Mouse (Mus musculus) midbrain, embryonic 13.5 days (tissue): Measurements from ENCODE around the gene Olfr1356. TPM values are rescaled to one million over a fixed set of nuclear protein-coding genes. Genes with fewer than 3 reads are reported as not detected.
"Not testable (repeated sequence)": the region's sequence is repeated elsewhere in the genome, so short reads cannot be mapped to it uniquely, and the experiment has no call there.

Experiments used
- ATAC-seq: fragments of 200-750 bp; cut with Nextera tagmentation; 2 replicates; pipeline ENCODE4 v1.8.0; 2017; ENCODE audit warnings: mild to moderate bottlenecking, moderate TSS enrichment, moderate library complexity
- H3K27ac ChIP-seq: fragments of 300-500 bp; sonication (generic); 2 replicates; pipeline ENCODE4 v1.5.1; 2015; ENCODE audit warnings: inconsistent platforms, mild to moderate bottlenecking, moderate library complexity
- H3K27me3 ChIP-seq: fragments of 300-500 bp; sonication (generic); 2 replicates; pipeline ENCODE4 v1.6.1; 2015; ENCODE audit warnings: mild to moderate bottlenecking, inconsistent platforms
- H3K36me3 ChIP-seq: fragments of 300-500 bp; sonication (generic); 2 replicates; pipeline ENCODE4 v1.6.1; 2015; ENCODE audit warnings: mild to moderate bottlenecking, inconsistent platforms
- H3K4me1 ChIP-seq: fragments of 300-500 bp; sonication (generic); replicated peaks from 2 replicates; pipeline ENCODE4 v1.6.1; 2015; ENCODE audit warnings: inconsistent platforms
- H3K4me2 ChIP-seq: fragments of 300-500 bp; sonication (generic); replicated peaks from 2 replicates; pipeline ENCODE4 v1.6.1; 2015; ENCODE audit warnings: moderate library complexity, mild to moderate bottlenecking, inconsistent platforms
- H3K4me3 ChIP-seq: fragments of 300-500 bp; sonication (generic); replicated peaks from 2 replicates; pipeline ENCODE4 v1.5.1; 2015; ENCODE audit warnings: mild to moderate bottlenecking, inconsistent platforms
- H3K9ac ChIP-seq: fragments of 300-500 bp; sonication (generic); replicated peaks from 2 replicates; pipeline ENCODE4 v1.6.1; 2015; ENCODE audit warnings: mild to moderate bottlenecking, inconsistent platforms
- H3K9me3 ChIP-seq: fragments of 300-500 bp; sonication (generic); 2 replicates; pipeline ENCODE4 v1.6.1; 2016; ENCODE audit warnings: mild to moderate bottlenecking, inconsistent platforms
- WGBS: fragments of 180-500 bp; shearing (Covaris S2); methylation state at CpG from one replicate; pipeline ENCODE4 v1.1.7; 2015; 5-methylcytosine and 5-hydroxymethylcytosine counted together
- polyA plus RNA-seq: library from polyadenylated mRNA; unstranded; fragments of >200 nt; fragmentation: Nextera tagmentation; extraction: Ambion mirVana; gene quantifications from 2 replicates; pipeline ENCODE4 v1.2.1, GENCODE M21; 2015

Olfr1356 gene
- polyA plus RNA-seq = not detected in 2 replicates

- no peaks in the 10 kb centered on the region for H3K4me1 ChIP-seq
- no peak within 1 kb of the TSS for H3K4me2 ChIP-seq
- H3K9me3 ChIP-seq = peaks cover 4% of the 10 kb centered on the region; the same call in 1 of the 2 replicates
- no peak for ATAC-seq
- no peak within 1 kb of the TSS for H3K9ac ChIP-seq
- H3K27ac ChIP-seq = no peak within 1 kb of the TSS
- H3K27me3 ChIP-seq = no peaks in the 10 kb centered on the region
- H3K4me3 ChIP-seq = no peak within 1 kb of the TSS
- 80% methylated on average over 2 of the region's 2 CpGs for WGBS
- H3K36me3 ChIP-seq = no peaks in the 10 kb centered on the region
Observed at GRCm38 (mm10) chr10:78852066-78852465, at the start of gene Olfr1356. Gene Olfr1356 (minus strand): TSS chr10:78852166.

GRCm38 (mm10) chr10:78875240-78875639 is 23.3 kb upstream of the Olfr1356 start, which contains the start of gene Olfr1355:
Gene Olfr1355 (plus strand): TSS chr10:78875540.
- no peak within 1 kb of the TSS for H3K4me2 ChIP-seq
- no peaks in the 10 kb centered on the region for H3K4me1 ChIP-seq
- ATAC-seq = no peak
- H3K4me3 ChIP-seq = no peak within 1 kb of the TSS
- no peaks in the 10 kb centered on the region for H3K36me3 ChIP-seq
- no peak within 1 kb of the TSS for H3K27ac ChIP-seq
- no peaks in the 10 kb centered on the region for H3K27me3 ChIP-seq
- H3K9ac ChIP-seq = no peak within 1 kb of the TSS
- WGBS = 71% methylated on average over 2 of the region's 2 CpGs
- peaks cover 6% of the 10 kb centered on the region; the same call in 1 of the 2 replicates for H3K9me3 ChIP-seq

GRCm38 (mm10) chr10:78840456-78840855 is 11.5 kb downstream of the Olfr1356 start:
- not testable (repeated sequence) for H3K9ac ChIP-seq, H3K4me3 ChIP-seq, H3K4me2 ChIP-seq, H3K4me1 ChIP-seq, H3K27ac ChIP-seq, H3K36me3 ChIP-seq, H3K9me3 ChIP-seq, ATAC-seq, H3K27me3 ChIP-seq
- WGBS = 97% methylated on average over 12 of the region's 12 CpGs

GRCm38 (mm10) chr10:78812358-78813060 is 39.5 kb downstream of the Olfr1356 start:
- 0 out of 2 replicates have a peak, but pooled peaks cover 4% of the 10 kb centered on the region for H3K4me1 ChIP-seq
- H3K9ac ChIP-seq = no peak overlapping the region
- 48% methylated on average over 6 of the region's 6 CpGs for WGBS
- no peak overlapping the region for H3K27ac ChIP-seq
- ATAC-seq = peak; percentile 92
- H3K27me3 ChIP-seq = no peaks in the 10 kb centered on the region
- no peaks in the 10 kb centered on the region for H3K9me3 ChIP-seq
- H3K4me3 ChIP-seq = no peak overlapping the region
- peak overlapping the region; percentile 3; the same call in 1 of the 2 replicates for H3K4me2 ChIP-seq
- no peaks in the 10 kb centered on the region for H3K36me3 ChIP-seq

- no peaks in the 10 kb centered on the region for H3K4me1 ChIP-seq
- no peaks in the 10 kb centered on the region for H3K27me3 ChIP-seq
- no peak overlapping the region for H3K9ac ChIP-seq
- WGBS = 82% methylated on average over 2 of the region's 2 CpGs
- no peak overlapping the region for H3K4me3 ChIP-seq
- no peak overlapping the region for H3K27ac ChIP-seq
- no peak for ATAC-seq
- no peaks in the 10 kb centered on the region for H3K9me3 ChIP-seq
- no peak overlapping the region for H3K4me2 ChIP-seq
- no peaks in the 10 kb centered on the region for H3K36me3 ChIP-seq
Observed at GRCm38 (mm10) chr10:78801449-78801848, 50.5 kb downstream of the Olfr1356 start.

Other genes starting within 250 kb of the Olfr1356 start
- not detected in 2 replicates for gene Olfr1357, start 234.1 kb downstream of the Olfr1356 start, polyA plus RNA-seq
- not detected in 2 replicates for gene Casp14, start 133.9 kb downstream of the Olfr1356 start, polyA plus RNA-seq
- 0.19 and 0.41 TPM in 2 replicates for gene Ccdc105, start 99.1 kb downstream of the Olfr1356 start, polyA plus RNA-seq
- 5.0 and 5.3 TPM in 2 replicates for gene Slc1a6, start 71.7 kb downstream of the Olfr1356 start, polyA plus RNA-seq
- not detected in 2 replicates for gene Olfr1355, start 23.4 kb upstream of the Olfr1356 start, polyA plus RNA-seq
- not detected in 2 replicates for gene Olfr1354, start 61.0 kb upstream of the Olfr1356 start, polyA plus RNA-seq
- gene Olfr8, start 98.5 kb upstream of the Olfr1356 start, polyA plus RNA-seq = not detected in 2 replicates
- gene Olfr1353, start 111.1 kb upstream of the Olfr1356 start, polyA plus RNA-seq = not detected in 2 replicates
- gene Olfr1352, start 128.9 kb upstream of the Olfr1356 start, polyA plus RNA-seq = not detected in 2 replicates
- not detected in 2 replicates for gene Olfr1351, start 160.3 kb upstream of the Olfr1356 start, polyA plus RNA-seq
- gene Olfr57, start 176.6 kb upstream of the Olfr1356 start, polyA plus RNA-seq = 0.28 and 0.57 TPM in 2 replicates
- gene 2610008E11Rik, start 245.4 kb upstream of the Olfr1356 start, polyA plus RNA-seq = 59.1 and 63.2 TPM in 2 replicates